Mouse (Mus musculus): Measurements from ENCODE around the gene Hoxa9. TPM values are rescaled to one million over a fixed set of nuclear protein-coding genes. Genes with fewer than 3 reads are reported as not detected.
A peak's percentile ranks its signal among the peaks of the same experiment; 100 is the strongest.

Gene Hoxa9
- 10 to 100 TPM; 16.5 to 17.7 TPM for total RNA-seq (2021)
- long read RNA-seq, experiment 1, transcript Hoxa9-202 (3 exons, 851 nt): major isoform, 7 of 22 reads
- long read RNA-seq, experiment 1, transcript Hoxa9-201 (2 exons, 3,226 nt): major isoform, 7 of 22 reads
- long read RNA-seq, experiment 1, partial matches to known transcripts: 0 of 22 reads
- long read RNA-seq, experiment 1, other reads (novel, unspliced or antisense): 8 of 22 reads
- long read RNA-seq, experiment 2, transcript Hoxa9-201 (2 exons, 3,226 nt): major isoform, 13 of 26 reads
- long read RNA-seq, experiment 2, transcript Hoxa9-202 (3 exons, 851 nt): minor isoform, 7 of 26 reads
- long read RNA-seq, experiment 2, partial matches to known transcripts: 0 of 26 reads
- long read RNA-seq, experiment 2, other reads (novel, unspliced or antisense): 6 of 26 reads

- peak in 1 of 2 experiments; percentile 62 for DNase-seq (ENCODE audit: low spot score in 2 of 2)
Measured at GRCm38 (mm10) chr6:52230516-52231165, at the start of gene Hoxa9. Hoxa9 (minus strand) TSS chr6:52231089.

DNA sequence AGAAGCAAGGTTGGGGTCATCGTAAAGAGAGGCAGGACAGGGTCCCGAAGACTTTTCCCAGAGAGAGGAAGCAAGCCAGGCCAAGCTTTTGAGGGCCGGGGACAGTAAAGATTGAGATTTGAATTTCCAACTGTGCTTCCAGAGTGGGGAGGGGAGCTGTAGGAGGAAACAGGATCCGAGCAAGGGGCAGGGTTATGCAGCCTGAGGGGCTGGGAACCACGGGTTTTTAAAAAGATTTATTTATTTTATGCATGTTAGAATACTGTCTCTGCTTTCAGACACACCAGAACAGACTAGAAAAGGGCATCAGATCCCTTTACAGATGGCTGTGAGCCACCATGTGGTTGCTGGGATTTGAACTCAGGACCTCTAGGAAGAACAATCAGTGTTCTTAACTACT lies 46.0 kb upstream of the Hoxa9 start:
- DNase-seq (ENCODE audit: low spot score in 2 of 2): no peak

DNA sequence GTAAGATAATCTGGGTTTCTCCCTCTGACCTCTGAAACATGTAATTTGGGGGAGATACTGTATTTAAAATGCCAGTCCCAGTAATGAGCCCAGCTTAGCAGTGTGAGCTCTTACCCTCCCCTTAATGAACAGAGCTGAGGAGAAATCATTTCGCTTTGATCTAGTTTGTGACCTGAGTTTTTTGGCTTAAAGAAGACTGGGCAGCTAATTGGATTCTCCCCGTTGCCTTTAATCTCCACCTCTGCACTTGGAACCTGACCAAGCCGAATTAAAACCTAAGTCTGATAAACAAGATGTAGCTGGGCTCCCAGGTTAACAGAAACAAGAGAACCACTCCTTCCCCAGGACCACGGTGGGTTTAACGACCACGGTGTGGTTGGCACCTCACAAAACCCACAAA lies 45.5 kb upstream of the Hoxa9 start:
- no peak for DNase-seq (ENCODE audit: low spot score in 2 of 2)

DNA sequence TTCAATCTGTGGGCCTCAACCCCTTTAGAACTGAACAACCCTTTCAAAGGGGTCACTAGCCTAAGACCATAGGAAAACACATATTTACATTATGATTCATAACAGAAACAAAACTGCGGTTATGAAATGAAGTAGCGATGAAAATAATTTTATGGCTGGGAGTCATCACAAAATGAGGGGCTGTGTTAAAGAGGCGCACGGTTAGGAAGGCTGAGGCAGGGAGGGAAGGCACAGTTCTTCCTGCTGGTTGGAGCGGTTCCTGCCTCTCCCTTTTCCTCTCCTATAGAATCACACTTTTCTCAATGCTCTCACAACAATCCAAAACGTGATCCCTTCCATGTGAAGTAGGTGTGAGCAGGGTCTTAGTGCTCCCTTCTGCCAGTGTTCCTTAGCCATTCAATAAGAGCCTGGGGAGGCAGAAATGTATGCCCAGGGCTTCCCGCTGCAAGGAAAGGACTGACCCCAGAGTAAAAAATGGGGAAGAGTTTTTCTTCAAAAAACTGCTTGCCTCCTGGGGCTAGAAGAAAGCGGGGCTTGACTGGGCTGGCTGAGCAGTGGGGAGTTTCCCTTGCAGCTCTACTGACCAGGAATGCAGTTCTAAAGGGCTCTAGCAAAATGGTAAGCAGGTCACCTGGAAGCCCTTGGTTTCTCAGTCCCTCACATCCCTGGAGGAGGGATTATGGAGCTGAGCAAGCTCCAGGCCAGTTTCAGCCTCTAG lies 44.8 kb upstream of the Hoxa9 start:
- DNase-seq (ENCODE audit: low spot score in 2 of 2): no peak

- DNase-seq (ENCODE audit: low spot score in 2 of 2): no peak
Measured at GRCm38 (mm10) chr6:52274576-52274975, 43.7 kb upstream of the Hoxa9 start.

- DNase-seq (ENCODE audit: low spot score in 2 of 2): no peak
Measured at GRCm38 (mm10) chr6:52273656-52274280, 42.9 kb upstream of the Hoxa9 start.

- no peak for DNase-seq (ENCODE audit: low spot score in 2 of 2)
Measured at GRCm38 (mm10) chr6:52272766-52273655, 42.1 kb upstream of the Hoxa9 start.

DNA sequence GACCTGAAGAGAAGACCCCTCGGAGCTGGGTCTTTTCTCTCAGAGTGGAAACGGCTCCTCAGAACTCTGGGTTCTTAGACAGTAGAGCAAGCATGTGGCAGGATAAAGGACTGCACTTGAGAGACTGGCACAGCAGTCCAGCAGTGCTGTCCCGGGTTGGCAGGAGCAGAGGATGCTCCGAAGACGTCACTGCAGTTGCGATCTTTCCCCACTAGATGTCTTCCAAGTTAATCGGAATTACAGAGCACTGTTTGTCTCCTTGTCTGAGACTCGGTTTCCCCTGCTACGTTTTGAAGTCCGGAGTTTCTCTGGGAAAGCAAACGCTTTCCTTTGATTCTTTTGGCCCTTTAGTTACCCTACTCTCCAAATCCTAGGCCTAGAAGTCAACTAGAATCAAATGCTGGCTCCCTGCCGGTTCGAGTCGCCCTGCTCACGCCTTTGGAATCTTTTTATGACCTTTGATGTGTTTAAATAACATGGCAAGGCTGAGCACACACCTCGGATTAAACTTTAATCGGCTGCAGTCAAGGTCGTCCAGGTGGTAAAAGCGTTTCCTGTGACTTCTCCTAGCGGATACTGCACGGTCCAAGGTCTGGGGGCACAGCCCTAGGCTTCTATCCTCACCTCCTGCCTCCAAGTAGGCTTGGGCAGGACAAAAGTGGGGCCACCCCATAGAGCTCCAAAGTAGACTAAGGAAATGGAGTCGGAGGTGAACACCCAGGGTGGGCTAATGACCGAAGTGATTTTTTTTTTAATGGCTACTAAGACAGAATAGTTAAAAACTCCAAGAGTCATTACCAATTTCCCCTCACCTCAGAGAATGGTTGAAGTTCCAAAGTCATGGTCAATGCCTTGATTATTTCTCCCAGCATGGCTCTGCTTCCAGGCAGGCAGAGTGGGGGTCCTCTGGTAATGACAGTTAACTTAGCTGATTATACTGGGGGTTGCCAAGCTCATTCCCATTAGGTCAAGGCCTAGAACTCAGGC lies 39.9 kb upstream of the Hoxa9 start:
- DNase-seq (ENCODE audit: low spot score in 2 of 2): peak; percentile 46 to 62

DNA sequence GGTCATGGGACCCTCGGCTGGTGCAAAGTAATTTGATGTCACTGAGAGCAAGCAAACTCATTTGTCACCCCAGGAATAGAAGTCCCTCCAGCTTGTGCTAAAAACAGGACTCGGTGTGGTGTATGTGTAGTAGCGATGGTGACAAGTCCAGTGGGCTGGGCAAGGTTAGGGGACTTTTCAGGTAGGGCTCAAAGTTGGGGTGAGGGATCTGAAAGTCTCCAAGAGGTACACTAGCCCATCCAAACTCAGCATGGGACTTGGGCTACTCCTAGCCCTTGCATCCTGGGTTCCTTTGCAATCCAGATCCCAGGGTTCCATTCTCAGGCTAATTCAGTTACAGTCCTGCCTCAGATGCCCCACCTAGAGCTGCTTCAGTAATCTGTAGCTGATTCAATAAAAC lies 37.9 kb upstream of the Hoxa9 start:
- no peak for DNase-seq (ENCODE audit: low spot score in 2 of 2)

DNA sequence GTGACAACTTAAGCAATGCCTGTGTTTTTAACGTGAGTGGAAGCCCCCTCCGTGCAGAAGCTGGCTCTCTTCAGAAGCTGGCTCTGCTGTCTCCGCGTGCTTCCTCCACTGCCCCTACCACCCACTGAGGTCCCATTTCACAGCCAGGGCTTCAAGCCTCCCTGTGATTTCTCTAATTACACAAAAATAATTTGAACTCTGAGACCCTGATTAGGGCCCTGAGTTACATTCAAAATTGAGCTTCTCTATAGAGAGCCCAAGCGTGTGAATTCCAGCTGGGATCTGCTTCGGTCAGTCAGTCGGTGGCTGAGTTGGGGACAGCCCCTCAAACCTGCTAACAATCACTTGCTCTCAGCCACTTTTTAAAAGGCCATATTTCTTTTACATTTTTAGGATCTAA lies 37.5 kb upstream of the Hoxa9 start:
- no peak for DNase-seq (ENCODE audit: low spot score in 2 of 2)

GRCm38 (mm10) chr6:52267691-52268090 lies 36.8 kb upstream of the Hoxa9 start:
- no peak for DNase-seq (ENCODE audit: low spot score in 2 of 2)

- DNase-seq (ENCODE audit: low spot score in 2 of 2): no peak
Measured at GRCm38 (mm10) chr6:52267221-52267620, 36.3 kb upstream of the Hoxa9 start.

DNA sequence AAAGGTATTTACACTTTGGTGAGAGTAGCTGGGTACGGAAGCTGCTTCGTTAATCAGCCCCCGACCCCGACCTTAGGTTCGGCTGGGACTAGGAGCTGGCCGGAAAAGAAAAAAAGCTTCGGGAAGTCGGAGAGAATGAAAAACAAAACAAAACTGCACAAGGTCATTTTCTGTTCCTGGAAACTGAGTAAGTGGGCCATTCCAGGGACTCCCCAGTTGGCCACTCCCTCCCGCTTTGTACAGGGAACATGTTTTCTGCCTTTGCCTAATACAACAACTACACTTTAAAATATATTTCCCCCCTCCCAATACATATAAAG lies 35.7 kb upstream of the Hoxa9 start:
- DNase-seq (ENCODE audit: low spot score in 2 of 2): no peak

DNA sequence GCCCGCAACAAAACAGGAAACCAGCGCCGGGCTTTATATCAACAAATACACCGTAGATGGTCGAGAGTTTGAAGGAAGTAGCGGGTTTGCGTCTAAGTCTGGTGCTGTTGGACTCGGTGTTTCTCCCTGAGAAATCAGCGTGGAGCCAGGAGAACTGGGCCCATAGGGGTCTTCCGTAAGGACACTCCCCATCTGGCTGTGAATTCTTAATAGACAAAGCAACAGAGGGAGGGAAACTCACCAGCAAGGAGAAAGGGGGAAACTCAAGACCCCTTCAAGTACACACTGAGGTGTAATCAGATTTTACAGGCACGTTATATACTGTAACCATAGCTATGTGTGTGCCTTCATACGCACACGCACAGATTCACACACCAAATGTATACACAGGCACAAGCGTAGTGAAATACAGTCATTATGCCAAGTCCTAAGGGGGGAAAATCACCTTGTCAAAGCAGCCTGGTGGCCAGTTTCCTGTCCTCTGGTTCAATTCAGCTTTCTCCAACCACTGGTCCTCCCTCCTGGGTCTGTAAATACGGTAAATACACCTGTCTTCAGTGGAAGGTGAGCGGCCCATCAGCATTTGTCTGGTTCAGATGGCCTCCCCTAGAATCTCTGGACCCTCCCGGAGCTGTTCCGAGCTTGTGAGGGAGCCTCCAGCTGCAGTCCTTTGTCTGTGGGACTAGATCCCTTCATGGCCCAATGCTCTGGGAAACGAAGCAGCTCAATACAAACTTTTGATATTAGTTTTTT lies 35.2 kb upstream of the Hoxa9 start:
- DNase-seq (ENCODE audit: low spot score in 2 of 2): no peak

DNA sequence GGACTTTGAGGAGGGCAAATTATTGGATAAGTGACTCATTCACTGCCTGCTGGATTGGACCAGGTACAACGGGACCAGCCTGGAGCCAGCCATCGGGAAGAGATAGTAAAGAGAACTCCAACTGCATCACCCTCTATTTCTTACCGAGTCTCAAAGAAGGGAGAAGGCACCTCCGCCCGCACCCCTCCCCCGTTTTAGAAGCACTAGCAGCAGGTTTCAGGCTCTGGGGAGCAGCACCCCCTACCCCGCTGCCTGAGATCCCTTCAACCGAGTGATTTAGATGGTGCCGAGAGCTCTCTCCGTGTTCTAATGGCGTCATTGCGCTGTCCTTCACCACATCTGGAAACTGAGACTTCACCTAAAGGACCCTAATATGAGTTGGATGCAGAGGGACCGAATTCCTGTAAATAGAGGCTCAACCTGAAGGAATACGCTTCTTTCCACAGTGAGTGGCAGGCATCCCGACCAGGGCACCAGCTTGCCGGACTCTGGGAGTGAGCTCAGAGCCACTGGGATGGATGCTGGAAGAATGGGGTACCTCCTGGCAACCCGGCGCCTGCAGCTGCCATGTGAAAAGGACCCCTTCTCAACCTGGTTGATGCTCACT lies 34.5 kb upstream of the Hoxa9 start:
- DNase-seq (ENCODE audit: low spot score in 2 of 2): no peak

DNA sequence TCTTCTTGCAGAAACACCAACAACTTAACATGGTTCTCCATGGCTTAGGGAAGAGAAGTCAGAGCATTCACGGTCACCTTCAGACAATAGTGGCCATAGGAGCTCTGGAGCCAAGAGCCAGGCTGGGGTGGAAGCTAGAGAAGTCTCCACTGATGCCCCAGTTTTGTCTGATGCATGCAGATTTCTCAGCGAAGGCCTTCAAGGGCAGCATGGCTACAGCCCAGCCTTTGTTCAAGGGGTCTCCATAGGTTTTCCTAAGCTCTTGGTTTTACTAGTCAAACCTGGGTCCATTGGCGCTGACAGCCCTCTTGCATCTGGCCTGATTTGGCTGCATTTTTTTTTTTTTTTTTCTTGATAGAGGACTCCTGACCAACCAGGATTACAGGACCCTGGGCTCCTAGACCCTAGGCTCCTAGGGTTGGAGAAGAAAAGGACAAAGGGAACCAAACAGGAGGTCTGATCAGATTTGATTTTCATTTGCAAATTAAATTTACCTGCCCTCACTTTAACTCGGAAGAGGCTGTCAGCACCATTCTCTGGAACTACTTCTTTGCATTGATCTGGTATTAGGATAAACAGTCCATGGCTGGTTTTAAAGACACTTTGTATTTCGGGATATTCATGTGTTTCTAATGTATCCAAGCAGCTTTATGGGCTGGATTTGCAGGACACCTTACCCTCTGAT lies 33.4 kb upstream of the Hoxa9 start:
- no peak for DNase-seq (ENCODE audit: low spot score in 2 of 2)

- DNase-seq (ENCODE audit: low spot score in 2 of 2): no peak
Measured at GRCm38 (mm10) chr6:52263321-52263585, 32.4 kb upstream of the Hoxa9 start.
